Mouse (Mus musculus): Measurements from ENCODE around the gene BC024978.
"Not testable (repeated sequence)": the region's sequence is repeated elsewhere in the genome, so short reads cannot be mapped to it uniquely, and the experiment has no call there.

Gene BC024978

GRCm38 (mm10) chr7:27227276-27227675 lies 31.7 kb downstream of the BC024978 start:
- DNase-seq = no peak

- peak; percentile 9 for DNase-seq
These were observed 32.1 kb downstream of the BC024978 start for GRCm38 (mm10) chr7:27227676-27228075.

GRCm38 (mm10) chr7:27228281-27228821 lies 32.8 kb downstream of the BC024978 start, which contains the start of gene Itpkc:
TSS of gene Itpkc (minus strand) at chr7:27228661.
- DNase-seq = peak; percentile 93

GRCm38 (mm10) chr7:27228865-27229264 lies 33.3 kb downstream of the BC024978 start:
- DNase-seq = no peak

- DNase-seq = no peak
These were observed 35.2 kb downstream of the BC024978 start for GRCm38 (mm10) chr7:27230781-27231180.

- DNase-seq = peak; percentile 37
These were observed 36.2 kb downstream of the BC024978 start for GRCm38 (mm10) chr7:27231693-27232331.

GRCm38 (mm10) chr7:27232781-27233281 lies 37.2 kb downstream of the BC024978 start, which contains the start of gene Coq8b:
TSS of gene Coq8b (plus strand) at chr7:27233023.
- peak; percentile 95 for DNase-seq

- no peak for DNase-seq
These were observed 37.7 kb downstream of the BC024978 start for GRCm38 (mm10) chr7:27233300-27233699.

GRCm38 (mm10) chr7:27235726-27236125 lies 40.1 kb downstream of the BC024978 start:
- DNase-seq = no peak

GRCm38 (mm10) chr7:27237527-27237926 lies 41.9 kb downstream of the BC024978 start:
- DNase-seq = no peak

GRCm38 (mm10) chr7:27238568-27238967 lies 43.0 kb downstream of the BC024978 start:
- DNase-seq = no peak

- no peak for DNase-seq
These were observed 47.6 kb downstream of the BC024978 start for GRCm38 (mm10) chr7:27243211-27243610.

- DNase-seq = not testable (repeated sequence)
These were observed 48.5 kb downstream of the BC024978 start for GRCm38 (mm10) chr7:27244088-27244487.

GRCm38 (mm10) chr7:27249146-27249545 lies 53.6 kb downstream of the BC024978 start:
- DNase-seq = peak; percentile 52

GRCm38 (mm10) chr7:27249928-27250327 lies 54.3 kb downstream of the BC024978 start:
- no peak for DNase-seq

GRCm38 (mm10) chr7:27251946-27252345 lies 56.4 kb downstream of the BC024978 start:
- DNase-seq = peak; percentile 26

GRCm38 (mm10) chr7:27255721-27256120 lies 60.1 kb downstream of the BC024978 start:
- no peak for DNase-seq

- DNase-seq = peak; percentile 38
These were observed 61.7 kb downstream of the BC024978 start for GRCm38 (mm10) chr7:27257046-27257851.

- DNase-seq = no peak
These were observed 62.2 kb downstream of the BC024978 start for GRCm38 (mm10) chr7:27257852-27258204.

GRCm38 (mm10) chr7:27258205-27258899 lies 62.8 kb downstream of the BC024978 start, which contains the start of gene Numbl:
TSS of gene Numbl (plus strand) at chr7:27258433.
- peak; percentile 95 for DNase-seq

- DNase-seq = no peak
These were observed 63.7 kb downstream of the BC024978 start for GRCm38 (mm10) chr7:27259271-27259721.

- no peak for DNase-seq
These were observed 64.2 kb downstream of the BC024978 start for GRCm38 (mm10) chr7:27259771-27260170.

Measured in lung, postnatal 14 days (tissue).